Mouse (Mus musculus): Measurements from ENCODE around the gene Dupd1. TPM values are rescaled to one million over a fixed set of nuclear protein-coding genes. Genes with fewer than 3 reads are reported as not detected.
"Not testable (repeated sequence)": the region's sequence is repeated elsewhere in the genome, so short reads cannot be mapped to it uniquely, and the experiment has no call there.

Gene Dupd1
- polyA plus RNA-seq, 1 experiment from 2014 or later = not detected

DNA sequence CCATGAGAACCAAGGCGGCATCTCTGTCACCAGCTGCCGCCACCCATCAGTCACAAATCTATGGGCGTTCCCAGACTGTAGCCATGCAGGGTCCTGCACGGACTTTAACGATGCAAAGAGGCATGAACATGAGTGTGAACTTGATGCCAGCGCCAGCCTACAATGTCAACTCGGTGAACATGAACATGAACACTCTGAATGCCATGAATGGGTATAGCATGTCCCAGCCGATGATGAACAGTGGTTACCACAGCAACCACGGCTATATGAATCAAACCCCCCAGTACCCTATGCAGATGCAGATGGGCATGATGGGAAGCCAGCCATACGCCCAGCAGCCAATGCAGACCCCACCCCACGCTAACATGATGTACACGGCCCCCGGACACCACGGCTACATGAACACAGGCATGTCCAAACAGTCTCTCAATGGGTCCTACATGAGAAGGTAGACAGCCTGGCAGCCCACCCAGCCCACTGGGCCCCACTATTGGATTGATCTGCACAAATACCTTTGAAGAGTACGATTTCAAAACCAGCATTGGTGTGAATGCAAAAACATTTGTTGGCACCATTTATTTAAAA is 43.9 kb downstream of the Dupd1 start:
- not testable (repeated sequence) for H3K4me3 ChIP-seq (replicated peaks); H3K27ac ChIP-seq; DNase-seq; H3K4me1 ChIP-seq (replicated peaks); H3K9me3 ChIP-seq (replicated peaks); H3K27me3 ChIP-seq; ATAC-seq (ENCODE audit: low read depth); H3K9ac ChIP-seq; H3K4me2 ChIP-seq
- H3K36me3 ChIP-seq = 0 out of 2 replicates have a peak, but pooled peaks cover 15% of the 10 kb centered on the region
- WGBS (ENCODE audit: insufficient replicate concordance) = 86% methylated on average over 15 of the region's 15 CpGs

DNA sequence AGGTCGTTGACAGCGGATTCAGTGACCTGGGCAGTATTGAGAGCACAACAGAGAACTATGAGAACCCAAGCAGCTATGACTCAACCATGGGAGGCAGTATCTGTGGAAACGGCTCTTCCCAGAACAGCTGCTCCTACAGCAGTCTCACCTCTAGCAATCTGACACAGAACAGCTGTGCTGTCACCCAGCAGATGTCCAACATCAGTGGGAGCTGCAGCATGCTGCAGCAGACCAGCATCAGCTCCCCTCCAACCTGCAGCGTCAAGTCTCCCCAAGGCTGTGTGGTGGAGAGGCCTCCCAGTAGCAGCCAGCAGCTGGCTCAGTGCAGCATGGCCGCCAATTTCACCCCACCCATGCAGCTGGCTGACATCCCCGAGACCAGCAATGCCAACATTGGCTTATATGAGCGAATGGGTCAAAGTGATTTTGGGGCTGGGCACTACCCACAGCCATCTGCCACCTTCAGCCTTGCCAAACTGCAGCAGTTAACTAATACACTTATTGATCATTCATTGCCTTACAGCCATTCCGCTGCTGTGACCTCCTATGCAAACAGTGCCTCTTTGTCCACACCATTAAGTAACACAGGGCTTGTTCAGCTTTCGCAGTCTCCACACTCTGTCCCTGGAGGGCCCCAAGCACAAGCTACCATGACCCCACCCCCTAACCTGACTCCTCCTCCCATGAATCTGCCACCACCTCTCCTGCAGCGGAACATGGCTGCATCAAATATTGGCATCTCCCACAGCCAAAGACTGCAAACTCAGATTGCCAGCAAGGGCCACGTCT is 44.5 kb downstream of the Dupd1 start:
- no peak overlapping the region for H3K4me2 ChIP-seq
- H3K4me1 ChIP-seq (replicated peaks) = peaks cover 7% of the 10 kb centered on the region
- H3K36me3 ChIP-seq = 0 out of 2 replicates have a peak, but pooled peaks cover 15% of the 10 kb centered on the region
- no peaks in the 10 kb centered on the region for H3K27me3 ChIP-seq
- DNase-seq (no peak), ATAC-seq (ENCODE audit: low read depth) (peak; percentile 47; the same call in 1 of the 2 replicates)
- no peaks in the 10 kb centered on the region for H3K9me3 ChIP-seq (replicated peaks)
- WGBS (ENCODE audit: insufficient replicate concordance) = 79% methylated on average over 11 of the region's 11 CpGs
- no peak overlapping the region for H3K9ac ChIP-seq
- H3K27ac ChIP-seq = no peak overlapping the region
- no peak overlapping the region for H3K4me3 ChIP-seq (replicated peaks)

DNA sequence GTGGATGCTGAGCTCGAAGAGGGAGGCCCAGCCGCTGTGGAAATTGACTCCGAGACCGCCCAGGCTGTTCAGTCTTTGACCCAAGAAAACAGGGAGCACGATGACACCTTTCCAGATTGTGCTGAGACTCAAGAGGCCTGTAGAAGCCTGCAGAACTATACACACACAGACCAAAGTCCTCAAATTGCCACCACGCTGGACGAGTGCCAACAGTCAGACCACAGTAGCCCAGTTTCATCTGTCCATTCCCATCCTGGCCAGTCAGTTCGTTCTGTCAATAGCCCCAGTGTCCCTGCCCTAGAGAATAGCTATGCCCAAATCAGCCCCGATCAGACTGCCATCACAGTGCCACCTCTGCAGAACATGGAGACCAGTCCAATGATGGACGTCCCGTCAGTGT is 45.2 kb downstream of the Dupd1 start:
- WGBS (ENCODE audit: insufficient replicate concordance) = 81% methylated on average over 11 of the region's 11 CpGs
- no peak overlapping the region for H3K9ac ChIP-seq
- DNase-seq (no peak), ATAC-seq (ENCODE audit: low read depth) (no peak)
- peaks cover 7% of the 10 kb centered on the region for H3K4me1 ChIP-seq (replicated peaks)
- H3K4me3 ChIP-seq (replicated peaks) = no peak overlapping the region
- H3K9me3 ChIP-seq (replicated peaks) = no peaks in the 10 kb centered on the region
- H3K36me3 ChIP-seq = 0 out of 2 replicates have a peak, but pooled peaks cover 15% of the 10 kb centered on the region
- no peak overlapping the region for H3K4me2 ChIP-seq
- no peak overlapping the region for H3K27ac ChIP-seq
- H3K27me3 ChIP-seq = no peaks in the 10 kb centered on the region

DNA sequence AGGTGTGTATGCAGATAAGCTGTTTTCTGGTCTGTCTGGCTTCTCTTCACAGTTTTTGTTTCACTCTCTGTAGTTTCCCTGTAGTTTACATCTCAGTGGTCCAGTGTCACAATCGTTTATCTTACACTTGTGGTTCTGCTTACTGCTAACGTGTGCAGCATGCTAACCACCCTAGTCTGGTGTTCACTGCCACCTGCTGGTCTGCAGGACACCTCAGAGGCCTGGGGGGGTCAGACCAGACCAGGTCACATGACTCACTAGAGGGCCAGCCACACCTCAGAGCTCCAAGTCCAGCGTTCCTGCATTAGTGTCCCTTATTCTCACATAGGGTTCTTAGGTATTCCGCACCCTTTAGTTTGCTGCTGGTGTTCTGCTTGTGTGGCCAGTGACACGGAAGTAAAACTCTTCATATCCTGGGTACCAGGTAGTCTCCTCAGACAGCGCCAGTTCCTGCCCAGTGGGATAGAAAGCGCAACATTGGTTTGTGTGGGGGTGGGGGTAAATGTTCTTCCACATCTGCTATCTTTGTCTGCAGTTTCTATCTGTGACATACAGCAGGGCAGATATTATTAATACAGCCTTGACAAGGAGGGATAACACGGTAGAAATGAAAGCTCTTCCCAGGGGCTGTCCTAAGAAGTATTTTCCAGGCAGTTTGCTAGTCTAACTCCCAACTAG is 51.8 kb downstream of the Dupd1 start:
- Histone ChIP-seq H3K9ac (no peak overlapping the region), H3K27ac (no peak overlapping the region), H3K9me3 (replicated peaks) (no peaks in the 10 kb centered on the region), H3K27me3 (no peaks in the 10 kb centered on the region), H3K4me1 (replicated peaks) (peaks cover 16% of the 10 kb centered on the region), H3K4me3 (replicated peaks) (no peak overlapping the region), H3K36me3 (no peaks in the 10 kb centered on the region; the same call in 1 of the 2 replicates), H3K4me2 (no peak overlapping the region)
- whole genome bisulfite sequencing (ENCODE audit: insufficient replicate concordance) = 41% methylated on average over 8 of the region's 8 CpGs
- DNase-seq (peak; percentile 34), ATAC-seq (ENCODE audit: low read depth) (peak; percentile 69)

DNA sequence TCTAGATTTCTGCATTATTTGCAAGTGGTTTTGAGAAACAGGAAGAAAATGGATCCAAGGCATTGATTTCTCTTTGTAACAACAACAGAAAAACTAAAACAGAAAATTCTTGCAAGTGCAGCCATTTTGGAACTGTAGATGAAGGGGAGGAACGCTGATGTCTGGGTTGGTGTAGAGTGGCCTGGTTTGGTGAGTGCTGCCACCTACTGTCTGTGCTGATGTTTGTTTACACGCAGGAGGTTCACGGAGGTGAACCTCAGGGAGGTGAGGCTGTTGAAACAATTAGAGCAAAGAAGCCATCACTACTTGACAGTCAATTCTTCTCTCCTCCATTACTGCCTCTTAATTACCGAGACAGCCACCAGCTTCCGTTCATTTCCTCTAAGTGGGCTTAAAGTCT is 54.7 kb downstream of the Dupd1 start:
- WGBS (ENCODE audit: insufficient replicate concordance) = 29% methylated on average over 5 of the region's 5 CpGs
- Histone ChIP-seq H3K4me3 (replicated peaks) (no peak overlapping the region), H3K27ac (no peak overlapping the region), H3K4me1 (replicated peaks) (peaks cover 16% of the 10 kb centered on the region), H3K9ac (no peak overlapping the region), H3K27me3 (no peaks in the 10 kb centered on the region), H3K9me3 (replicated peaks) (no peaks in the 10 kb centered on the region), H3K4me2 (no peak overlapping the region), H3K36me3 (no peaks in the 10 kb centered on the region; the same call in 1 of the 2 replicates)
- peak; percentile 28 for DNase-seq
- ATAC-seq (ENCODE audit: low read depth) = no peak

DNA sequence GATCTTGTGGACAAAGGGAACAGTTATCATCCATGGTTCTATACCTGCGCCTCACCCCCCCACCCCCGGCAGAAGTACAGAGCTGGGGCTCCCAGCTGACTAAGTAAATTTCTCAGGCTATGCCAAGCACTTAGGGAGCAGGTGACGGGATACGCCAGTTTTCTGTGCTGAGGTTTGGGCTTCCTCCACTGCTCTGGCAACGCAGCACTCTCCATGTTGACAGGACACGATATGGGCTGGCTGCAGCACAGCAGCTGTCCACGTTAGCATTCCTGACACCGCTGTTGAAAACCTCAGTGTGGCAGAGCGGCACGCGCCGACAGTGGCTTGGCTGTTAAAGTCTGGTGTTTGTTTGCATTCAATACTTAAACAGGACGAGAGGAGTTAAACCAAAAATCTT is 55.2 kb downstream of the Dupd1 start:
- Histone ChIP-seq H3K9ac (no peak overlapping the region), H3K9me3 (replicated peaks) (no peaks in the 10 kb centered on the region), H3K36me3 (no peaks in the 10 kb centered on the region; the same call in 1 of the 2 replicates), H3K4me2 (no peak overlapping the region), H3K27me3 (no peaks in the 10 kb centered on the region), H3K4me3 (replicated peaks) (no peak overlapping the region), H3K27ac (no peak overlapping the region), H3K4me1 (replicated peaks) (peaks cover 16% of the 10 kb centered on the region)
- ATAC-seq (ENCODE audit: low read depth) (no peak), DNase-seq (no peak)
- 79% methylated on average over 13 of the region's 13 CpGs for WGBS (ENCODE audit: insufficient replicate concordance)

DNA sequence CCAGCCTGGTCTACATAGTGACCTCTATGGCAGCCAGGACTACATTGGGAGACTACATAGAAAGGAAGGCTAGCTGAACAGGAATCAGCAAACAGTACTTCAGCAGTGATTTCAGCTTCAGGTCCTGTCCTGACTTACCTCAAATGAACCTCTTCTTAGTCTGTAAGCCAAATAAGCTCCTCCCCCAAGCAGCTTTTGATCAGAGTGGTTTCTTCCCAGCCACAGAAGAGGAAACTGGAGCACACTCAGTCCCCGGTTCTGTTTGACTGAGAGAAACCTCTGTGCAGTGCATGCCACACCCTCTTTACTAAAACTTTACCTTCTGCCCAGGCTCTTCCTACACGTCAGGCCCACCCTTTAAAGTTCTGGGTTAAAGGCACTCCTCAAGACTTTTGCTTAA is 60.6 kb downstream of the Dupd1 start:
- ATAC-seq (ENCODE audit: low read depth) (no peak), DNase-seq (no peak)
- 26% methylated on average over 2 of the region's 2 CpGs for WGBS (ENCODE audit: insufficient replicate concordance)
- no peak overlapping the region for H3K4me2 ChIP-seq
- no peaks in the 10 kb centered on the region for H3K4me1 ChIP-seq (replicated peaks)
- H3K9me3 ChIP-seq (replicated peaks) = no peaks in the 10 kb centered on the region
- H3K27ac ChIP-seq = no peak overlapping the region
- H3K9ac ChIP-seq = no peak overlapping the region
- H3K27me3 ChIP-seq = no peaks in the 10 kb centered on the region
- H3K36me3 ChIP-seq = no peaks in the 10 kb centered on the region
- no peak overlapping the region for H3K4me3 ChIP-seq (replicated peaks)

DNA sequence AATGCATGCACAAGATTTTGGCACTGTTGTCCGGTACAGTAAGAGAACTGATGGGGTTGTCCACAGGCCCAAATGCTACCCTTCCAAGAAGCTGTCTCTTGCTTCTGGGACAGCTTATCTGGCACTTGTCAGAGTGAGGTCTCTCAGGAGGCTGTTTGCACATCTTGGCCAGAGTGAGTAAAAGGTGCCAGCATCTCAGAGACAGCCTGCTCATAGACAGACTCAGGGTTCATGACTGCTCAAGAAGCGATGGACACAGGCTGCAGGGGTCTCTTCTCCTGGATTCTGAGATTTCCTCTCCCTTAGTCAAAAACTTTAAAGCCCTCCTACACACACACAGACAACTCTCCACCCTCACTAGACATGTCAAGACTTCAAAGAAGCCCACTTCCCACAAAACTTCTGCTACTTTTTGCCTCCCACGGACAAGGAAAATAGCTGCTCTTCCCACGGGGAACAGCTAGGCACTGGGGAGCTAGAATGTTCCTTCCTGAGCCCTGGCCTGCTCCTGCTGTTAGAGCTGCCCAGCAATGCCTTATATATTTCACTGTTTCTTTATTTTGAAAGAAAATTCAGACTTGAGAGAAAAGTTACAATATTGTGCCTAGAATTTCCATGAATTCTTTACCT is 73.5 kb downstream of the Dupd1 start:
- DNase-seq (no peak), ATAC-seq (ENCODE audit: low read depth) (no peak)
- 0 out of 2 replicates have a peak, but pooled peaks cover 7% of the 10 kb centered on the region for H3K36me3 ChIP-seq
- H3K4me1 ChIP-seq (replicated peaks) = no peaks in the 10 kb centered on the region
- WGBS (ENCODE audit: insufficient replicate concordance) = 70% methylated on average over 4 of the region's 4 CpGs
- H3K9me3 ChIP-seq (replicated peaks) = no peaks in the 10 kb centered on the region
- H3K9ac ChIP-seq = no peak overlapping the region
- no peaks in the 10 kb centered on the region for H3K27me3 ChIP-seq
- H3K27ac ChIP-seq = no peak overlapping the region
- H3K4me2 ChIP-seq = no peak overlapping the region
- no peak overlapping the region for H3K4me3 ChIP-seq (replicated peaks)

DNA sequence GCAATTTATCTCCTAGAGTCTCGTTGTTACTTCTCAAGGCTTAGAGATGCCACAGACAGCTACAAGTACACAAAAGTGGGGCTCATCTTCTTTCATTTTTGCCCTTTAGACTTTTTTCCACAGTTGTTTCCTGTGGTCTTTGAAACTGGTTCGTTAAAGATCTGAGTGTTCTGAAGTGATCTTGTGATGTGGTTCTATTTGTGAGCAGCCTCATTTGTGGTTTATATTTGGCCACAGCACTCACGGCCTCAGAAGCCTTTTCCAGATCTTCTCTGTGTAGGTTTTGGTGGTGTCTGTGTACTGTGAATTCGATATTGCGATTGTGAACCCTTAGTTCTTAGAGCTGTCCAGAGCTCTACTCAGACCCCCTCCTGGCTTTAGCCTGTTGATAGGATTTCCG is 77.8 kb downstream of the Dupd1 start:
- H3K4me3 ChIP-seq (replicated peaks) = no peak overlapping the region
- H3K4me1 ChIP-seq (replicated peaks) = no peaks in the 10 kb centered on the region
- H3K9ac ChIP-seq = no peak overlapping the region
- H3K27ac ChIP-seq = no peak overlapping the region
- 63% methylated on average over 6 of the region's 6 CpGs for WGBS (ENCODE audit: insufficient replicate concordance)
- ATAC-seq (ENCODE audit: low read depth) = no peak
- H3K36me3 ChIP-seq = 0 out of 2 replicates have a peak, but pooled peaks cover 12% of the 10 kb centered on the region
- no peak for DNase-seq
- no peaks in the 10 kb centered on the region for H3K9me3 ChIP-seq (replicated peaks)
- H3K4me2 ChIP-seq = no peak overlapping the region
- no peaks in the 10 kb centered on the region for H3K27me3 ChIP-seq

DNA sequence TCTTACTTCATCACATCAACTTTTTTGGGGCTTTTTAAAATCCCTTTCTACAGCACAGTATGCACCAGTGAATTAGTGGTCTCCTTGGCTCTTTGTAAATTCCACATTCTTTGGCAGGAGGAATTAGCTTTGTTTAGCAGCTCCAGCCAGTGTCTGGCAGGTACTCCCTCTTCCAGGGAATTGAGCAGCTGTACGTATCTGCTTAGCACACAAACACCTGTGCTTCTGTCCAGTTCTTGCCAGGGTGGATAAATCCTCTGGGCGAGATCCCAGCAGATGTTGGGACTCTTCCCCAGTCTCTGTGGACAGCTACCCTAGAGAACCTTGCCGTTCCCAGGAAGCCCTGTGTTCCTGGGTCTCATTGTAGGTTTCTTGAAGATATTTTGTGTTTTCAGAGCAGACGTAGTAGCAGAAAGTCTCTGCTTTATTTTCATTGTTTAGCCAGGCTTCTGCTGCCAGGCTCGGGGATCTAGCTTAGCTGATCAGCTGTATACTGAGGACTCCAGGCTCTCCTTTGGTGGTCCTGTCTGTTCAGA is 82.6 kb downstream of the Dupd1 start:
- ATAC-seq (ENCODE audit: low read depth) = no peak

More for the DNA sequence above, 82.6 kb downstream of the Dupd1 start:
- Histone ChIP-seq H3K36me3 (0 out of 2 replicates have a peak, but pooled peaks cover 5% of the 10 kb centered on the region), H3K4me2 (no peak overlapping the region), H3K27ac (no peak overlapping the region), H3K4me1 (replicated peaks) (no peaks in the 10 kb centered on the region), H3K4me3 (replicated peaks) (no peak overlapping the region), H3K9ac (no peak overlapping the region), H3K9me3 (replicated peaks) (no peaks in the 10 kb centered on the region), H3K27me3 (no peaks in the 10 kb centered on the region)
- WGBS (ENCODE audit: insufficient replicate concordance) = 69% methylated on average over 5 of the region's 5 CpGs
- DNase-seq = no peak
